Mouse (Mus musculus) heart, embryonic 14.5 days (tissue): ENCODE measurements around the gene Trak1. TPM values are rescaled to one million over a fixed set of nuclear protein-coding genes. Genes with fewer than 3 reads are reported as not detected.

Experiments used
- ATAC-seq: fragments of 200-750 bp; cut with Nextera tagmentation; 2 replicates; pipeline ENCODE4 v1.8.0; 2017; ENCODE audit warnings: low read depth, moderate TSS enrichment; ENCODE audit not compliant: insufficient number of reproducible peaks, insufficient read depth, low FRiP score
- H3K27ac ChIP-seq, 2 experiments: fragments of 200-500 bp in 1 of 2; fragments of 300-500 bp in 1 of 2; sonication (generic) in 1 of 2; replicated peaks in 1 of 2; 2 replicates each; pipeline ENCODE4 v1.5.1; 2012 to 2014; ENCODE audit warnings: low read depth in 2 of 2, low read length in 2 of 2, control low read depth in 1 of 2, mild to moderate bottlenecking in 1 of 2, mixed read lengths in 1 of 2; ENCODE audit not compliant: control insufficient read depth in 1 of 2, insufficient read depth in 1 of 2
- H3K27me3 ChIP-seq: fragments of 300-500 bp; sonication (generic); 2 replicates; pipeline ENCODE4 v1.6.1; 2014; ENCODE audit warnings: mild to moderate bottlenecking, low read length, control low read depth; ENCODE audit not compliant: control insufficient read depth, insufficient read depth
- H3K36me3 ChIP-seq: fragments of 300-500 bp; sonication (generic); 2 replicates; pipeline ENCODE4 v1.6.1; 2014; ENCODE audit warnings: mild to moderate bottlenecking, control low read depth, low read length, mixed read lengths; ENCODE audit not compliant: control insufficient read depth, insufficient read depth
- H3K4me1 ChIP-seq, 2 experiments: fragments of 200-500 bp in 1 of 2; fragments of 300-500 bp in 1 of 2; sonication (generic) in 1 of 2; 2 replicates each; pipeline ENCODE4 v1.6.1; 2012 to 2014; ENCODE audit warnings: low read length in 2 of 2, control low read depth in 1 of 2, mixed read lengths in 1 of 2; ENCODE audit not compliant: control insufficient read depth in 2 of 2, insufficient read depth in 2 of 2
- H3K4me2 ChIP-seq: fragments of 300-500 bp; sonication (generic); 2 replicates; pipeline ENCODE4 v1.6.1; 2014; ENCODE audit warnings: mild to moderate bottlenecking, low read length
- H3K4me3 ChIP-seq, 2 experiments: fragments of 200-500 bp in 1 of 2; fragments of 300-500 bp in 1 of 2; sonication (generic) in 1 of 2; 2 replicates each; pipeline ENCODE4 v1.5.1; 2012 to 2014; ENCODE audit warnings: low read length in 2 of 2, mild to moderate bottlenecking in 2 of 2, control low read depth in 1 of 2, low read depth in 1 of 2, moderate library complexity in 1 of 2; ENCODE audit not compliant: control insufficient read depth in 1 of 2, insufficient read depth in 1 of 2
- H3K9ac ChIP-seq: fragments of 300-500 bp; sonication (generic); 2 replicates; pipeline ENCODE4 v1.6.1; 2014; ENCODE audit warnings: mild to moderate bottlenecking, low read length
- H3K9me3 ChIP-seq: fragments of 300-500 bp; sonication (generic); 2 replicates; pipeline ENCODE4 v1.6.1; 2016; ENCODE audit warnings: low read length, control low read depth; ENCODE audit not compliant: control insufficient read depth
- WGBS: fragments of 180-500 bp; shearing (Covaris S2); extraction: QIAGEN DNeasy Blood & Tissue Kit; methylation state at CpG from one replicate; pipeline ENCODE4 v1.1.7; 2014; 5-methylcytosine and 5-hydroxymethylcytosine counted together
- polyA plus RNA-seq: library from polyadenylated mRNA; unstranded; fragments of >200 nt; fragmentation: Nextera tagmentation; extraction: Ambion mirVana; gene quantifications from 2 replicates; pipeline ENCODE4 v1.2.1, GENCODE M21; 2014

Trak1 gene
- polyA plus RNA-seq, 1 experiment from 2014 or later: 41.3 TPM

DNA sequence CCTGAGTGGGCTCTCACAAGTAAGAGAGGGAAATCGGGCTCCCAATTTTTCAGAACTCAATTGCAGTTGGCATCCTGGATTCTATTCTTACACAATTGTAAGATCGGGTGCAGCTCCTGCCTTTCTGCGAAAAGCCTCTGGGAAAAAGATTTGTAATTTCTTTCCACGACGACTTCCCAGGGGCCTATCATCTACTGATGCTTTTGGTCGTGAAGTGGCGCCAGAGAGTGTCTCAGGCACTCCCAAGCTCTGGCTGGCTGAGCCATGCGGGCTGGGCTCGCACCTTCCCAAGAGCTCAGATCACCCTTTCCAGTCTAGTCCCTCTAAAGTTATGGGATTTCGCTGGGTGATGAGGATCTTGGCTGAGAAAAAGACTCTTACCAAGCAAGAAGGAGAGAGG is 198.8 kb downstream of the Trak1 start:
- no peaks in the 10 kb centered on the region for H3K9me3 ChIP-seq
- H3K36me3 ChIP-seq: no peaks in the 10 kb centered on the region
- H3K4me3 ChIP-seq: no peak overlapping the region
- H3K4me1 ChIP-seq: peaks cover 3% of the 10 kb centered on the region in 2 experiments; a peak in 2 of 4 replicates
- no peak overlapping the region for H3K9ac ChIP-seq
- H3K27me3 ChIP-seq: peaks cover 62% of the 10 kb centered on the region
- no peak overlapping the region for H3K27ac ChIP-seq
- no peak overlapping the region for H3K4me2 ChIP-seq
- 27% methylated on average over 10 of the region's 10 CpGs for WGBS
- ATAC-seq: no peak

DNA sequence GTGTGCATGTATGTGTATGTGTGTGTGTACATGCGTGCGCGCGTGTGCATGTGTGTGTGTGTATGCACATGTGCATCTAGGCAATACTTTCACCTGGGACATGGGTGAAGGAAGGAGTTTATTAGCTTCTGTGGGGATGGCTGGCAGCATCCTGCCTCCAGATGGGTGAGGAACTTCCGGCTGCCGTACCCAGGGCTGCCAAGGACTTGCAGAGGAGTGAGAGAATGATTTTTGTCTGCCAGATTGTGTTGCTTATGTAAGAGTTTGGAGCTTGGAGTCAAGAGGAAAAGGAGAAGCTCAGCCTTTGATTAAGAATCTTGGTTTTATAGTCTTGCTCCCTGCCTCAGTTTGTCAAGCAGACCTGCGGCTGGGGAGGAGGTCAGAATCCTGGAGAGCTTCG is 208.0 kb downstream of the Trak1 start:
- no peaks in the 10 kb centered on the region for H3K27me3 ChIP-seq
- H3K4me3 ChIP-seq: no peak overlapping the region
- WGBS: 86% methylated on average over 8 of the region's 8 CpGs
- no peaks in the 10 kb centered on the region for H3K36me3 ChIP-seq
- no peak for ATAC-seq
- no peaks in the 10 kb centered on the region for H3K4me1 ChIP-seq
- H3K27ac ChIP-seq: no peak overlapping the region
- H3K9me3 ChIP-seq: no peaks in the 10 kb centered on the region
- no peak overlapping the region for H3K9ac ChIP-seq
- no peak overlapping the region for H3K4me2 ChIP-seq

GRCm38 (mm10) chr9:121506478-121507180 is 209.3 kb downstream of the Trak1 start:
- Histone ChIP-seq H3K4me1 (no peaks in the 10 kb centered on the region), H3K4me3 (no peak overlapping the region), H3K4me2 (no peak overlapping the region), H3K36me3 (no peaks in the 10 kb centered on the region), H3K27ac (no peak overlapping the region), H3K9ac (no peak overlapping the region), H3K27me3 (no peaks in the 10 kb centered on the region), H3K9me3 (no peaks in the 10 kb centered on the region)
- ATAC-seq: no peak
- 53% methylated on average over 8 of the region's 8 CpGs for WGBS

GRCm38 (mm10) chr9:121511911-121512310 is 214.6 kb downstream of the Trak1 start:
- Histone ChIP-seq H3K9ac (no peak overlapping the region), H3K27me3 (no peaks in the 10 kb centered on the region), H3K4me3 (no peak overlapping the region), H3K36me3 (no peaks in the 10 kb centered on the region), H3K4me2 (no peak overlapping the region), H3K9me3 (no peaks in the 10 kb centered on the region), H3K4me1 (no peaks in the 10 kb centered on the region), H3K27ac (no peak overlapping the region)
- WGBS: 77% methylated on average over 4 of the region's 4 CpGs
- ATAC-seq: no peak

- Histone ChIP-seq H3K4me3 (no peak overlapping the region), H3K4me1 (no peaks in the 10 kb centered on the region), H3K27me3 (no peaks in the 10 kb centered on the region), H3K9ac (no peak overlapping the region), H3K4me2 (no peak overlapping the region), H3K27ac (no peak overlapping the region), H3K9me3 (no peaks in the 10 kb centered on the region), H3K36me3 (no peaks in the 10 kb centered on the region)
- WGBS: 76% methylated on average over 5 of the region's 5 CpGs
- no peak for ATAC-seq
Measured at GRCm38 (mm10) chr9:121514462-121514861, 217.2 kb downstream of the Trak1 start.

DNA sequence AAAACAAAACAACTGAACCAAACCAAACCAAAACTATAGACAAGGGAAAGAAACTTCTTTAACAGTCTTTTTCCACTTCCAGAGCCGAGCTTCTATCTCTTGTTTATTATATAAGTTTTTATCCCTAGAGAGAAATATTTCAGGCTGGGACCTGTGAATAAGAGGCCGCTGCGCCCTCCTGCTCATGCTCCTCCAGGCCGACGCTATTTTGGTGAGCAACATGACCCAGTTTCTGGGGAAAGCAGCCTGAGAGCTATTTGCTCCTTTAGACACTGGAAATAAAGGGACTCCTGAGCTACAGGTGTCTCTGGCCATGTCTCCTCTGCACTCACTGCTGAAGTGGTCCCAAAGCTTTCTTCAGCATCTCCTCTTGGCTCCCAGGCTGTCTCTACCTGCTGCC is 222.7 kb downstream of the Trak1 start:
- H3K27ac ChIP-seq: no peak overlapping the region
- H3K9me3 ChIP-seq: no peaks in the 10 kb centered on the region
- H3K27me3 ChIP-seq: no peaks in the 10 kb centered on the region
- no peaks in the 10 kb centered on the region; a peak in 1 of 4 replicates for H3K4me1 ChIP-seq
- no peak for ATAC-seq
- H3K9ac ChIP-seq: no peak overlapping the region
- H3K4me3 ChIP-seq: no peak overlapping the region
- no peak overlapping the region for H3K4me2 ChIP-seq
- H3K36me3 ChIP-seq: no peaks in the 10 kb centered on the region
- 50% methylated on average over 5 of the region's 5 CpGs for WGBS

Other genes with a start within 250 kb of the Trak1 start
- 87.5 and 95.4 TPM in 2 replicates for gene Ulk4, start 20.3 kb upstream of the Trak1 start, polyA plus RNA-seq
- gene Cck, start 198.2 kb downstream of the Trak1 start, polyA plus RNA-seq: 0.72 TPM in 1 of 2 replicates, not detected in the other